Mouse (Mus musculus) embryonic fibroblast, embryonic 13.5 days (primary cell): ENCODE measurements around the gene Hist1h2bm.

Experiments used
- CTCF ChIP-seq: IDR thresholded peaks from 2 replicates; pipeline ENCODE4 v1.5.1; 2011; ENCODE audit warnings: mild to moderate bottlenecking, control low read depth, low read length, moderate library complexity, borderline replicate concordance; ENCODE audit not compliant: insufficient read depth
- POLR2A ChIP-seq: IDR thresholded peaks from 2 replicates; pipeline ENCODE4 v1.6.1; 2011; ENCODE audit warnings: low read depth, mild to moderate bottlenecking, control low read depth, low read length, moderate library complexity

DNA sequence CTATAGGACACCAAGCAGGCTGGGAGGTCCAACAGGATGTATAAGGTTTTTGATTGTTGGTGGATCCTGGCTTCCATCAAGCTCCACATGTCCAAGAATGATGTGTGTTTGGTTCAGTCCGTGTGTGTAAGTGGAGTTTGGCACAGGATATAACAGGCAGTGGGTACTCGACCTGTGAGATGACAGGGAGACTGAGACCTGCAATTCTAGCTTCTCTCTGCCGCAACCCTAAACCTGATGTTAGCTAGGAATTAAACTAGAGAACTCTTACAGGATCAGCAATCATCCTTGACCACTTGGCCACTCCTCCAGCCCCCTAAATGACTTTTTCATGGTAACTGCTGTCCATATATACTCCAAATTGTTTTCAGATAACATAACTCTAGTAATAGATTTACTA lies 30.5 kb downstream of the Hist1h2bm start:
- TF ChIP-seq CTCF (no peak), POLR2A (no peak)
